Mouse (Mus musculus) liver, embryonic 13.5 days (tissue): ENCODE results near the gene 1700067K01Rik. TPM values are rescaled to one million over a fixed set of nuclear protein-coding genes. Genes with fewer than 3 reads are reported as not detected.

Source experiments
- ATAC-seq: fragments of 200-750 bp; cut with Nextera tagmentation; 2 replicates; pipeline ENCODE4 v1.8.0; 2017; ENCODE audit warnings: low read depth, mild to moderate bottlenecking, moderate number of reproducible peaks, moderate library complexity
- DNase-seq: peaks from one replicate; pipeline ENCODE4 v3.0.0; 2022
- H3K27ac ChIP-seq: fragments of 300-500 bp; sonication (generic); 2 replicates; pipeline ENCODE4 v1.5.1; 2015; ENCODE audit warnings: moderate library complexity, mild to moderate bottlenecking, inconsistent platforms
- H3K27me3 ChIP-seq: fragments of 300-500 bp; sonication (generic); 2 replicates; pipeline ENCODE4 v1.6.1; 2015; ENCODE audit warnings: mild to moderate bottlenecking, inconsistent platforms
- H3K36me3 ChIP-seq: fragments of 300-500 bp; sonication (generic); 2 replicates; pipeline ENCODE4 v1.6.1; 2015; ENCODE audit warnings: mild to moderate bottlenecking, inconsistent platforms
- H3K4me1 ChIP-seq: fragments of 300-500 bp; sonication (generic); replicated peaks from 2 replicates; pipeline ENCODE4 v1.6.1; 2015; ENCODE audit warnings: inconsistent platforms
- H3K4me2 ChIP-seq: fragments of 300-500 bp; sonication (generic); 2 replicates; pipeline ENCODE4 v1.6.1; 2015; ENCODE audit warnings: inconsistent platforms, mild to moderate bottlenecking, moderate library complexity
- H3K4me3 ChIP-seq: fragments of 300-500 bp; sonication (generic); replicated peaks from 2 replicates; pipeline ENCODE4 v1.5.1; 2015; ENCODE audit warnings: mild to moderate bottlenecking, inconsistent platforms
- H3K9ac ChIP-seq: fragments of 300-500 bp; sonication (generic); 2 replicates; pipeline ENCODE4 v1.6.1; 2015; ENCODE audit warnings: mild to moderate bottlenecking, inconsistent platforms
- H3K9me3 ChIP-seq: fragments of 300-500 bp; sonication (generic); replicated peaks from 2 replicates; pipeline ENCODE4 v1.6.1; 2016; ENCODE audit warnings: inconsistent platforms
- WGBS: fragments of 180-500 bp; shearing (Covaris S2); methylation state at CpG from one replicate; pipeline ENCODE4 v1.1.7; 2015; ENCODE audit not compliant: insufficient replicate concordance; 5-methylcytosine and 5-hydroxymethylcytosine counted together
- polyA plus RNA-seq: library from polyadenylated mRNA; unstranded; fragments of >200 nt; fragmentation: Nextera tagmentation; extraction: Ambion mirVana; gene quantifications from 2 replicates; pipeline ENCODE4 v1.2.1, GENCODE M21; 2015

1700067K01Rik gene
- polyA plus RNA-seq, 1 experiment from 2014 or later = 0.38 TPM

GRCm38 (mm10) chr8:84039050-84039449 lies 37.7 kb downstream of the 1700067K01Rik start:
- Histone ChIP-seq H3K9ac (no peak overlapping the region), H3K27ac (no peak overlapping the region), H3K4me3 (no peak overlapping the region), H3K9me3 (no peaks in the 10 kb centered on the region), H3K36me3 (no peaks in the 10 kb centered on the region), H3K4me2 (no peak overlapping the region), H3K27me3 (peaks cover 57% of the 10 kb centered on the region), H3K4me1 (peaks cover 8% of the 10 kb centered on the region; the same call in 1 of the 2 replicates)
- WGBS = 5% methylated on average over 5 of the region's 5 CpGs
- ATAC-seq (no peak), DNase-seq (peak; percentile 41)

DNA sequence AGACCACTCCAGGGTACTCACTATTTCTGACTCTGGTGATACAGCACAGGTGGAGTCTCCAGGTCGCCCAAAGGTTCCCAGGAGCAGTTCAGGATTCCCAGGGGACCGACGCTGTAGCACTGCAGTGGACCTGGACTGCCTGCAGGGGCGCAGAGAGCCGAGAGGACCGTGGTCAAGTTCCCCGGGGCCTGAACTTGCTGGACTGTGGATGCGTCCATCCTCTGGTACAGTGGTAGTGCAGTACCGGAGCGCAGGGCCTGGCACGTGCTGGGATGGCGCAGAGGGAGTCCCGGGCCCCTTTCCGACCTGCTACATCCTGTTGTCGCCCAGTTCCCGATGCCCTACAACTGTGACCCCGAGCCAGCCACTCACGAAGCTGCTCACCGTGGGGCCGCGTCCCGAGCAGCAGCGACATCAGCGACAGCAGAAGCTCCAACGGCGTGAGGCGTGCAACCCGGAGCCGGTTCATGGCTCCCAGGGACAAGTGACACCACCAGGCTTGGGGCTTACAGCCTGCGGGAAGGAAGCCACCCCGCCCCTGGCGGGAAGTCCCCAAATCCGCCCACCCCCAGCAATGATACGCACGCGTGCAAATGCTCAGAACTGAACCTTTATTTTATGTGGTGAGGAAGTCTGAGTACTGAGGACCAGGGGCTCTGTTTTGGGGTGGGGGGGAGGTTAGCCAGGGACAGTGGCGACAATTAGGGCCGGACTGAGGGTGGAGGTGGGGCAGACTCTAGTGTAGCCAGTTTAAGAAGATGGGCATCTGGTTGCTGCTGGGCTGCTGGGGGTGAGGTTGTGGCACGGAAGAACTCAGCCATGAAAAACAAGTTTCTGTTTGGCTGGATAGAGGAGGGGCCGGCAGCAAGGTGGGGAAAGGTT lies 41.0 kb downstream of the 1700067K01Rik start, which contains the start of gene Il27ra:
TSS of gene Il27ra (minus strand) at position 524 of the 882 bp plus-strand sequence.
- WGBS = 3% methylated on average over 40 of the region's 40 CpGs
- H3K27ac ChIP-seq = no peak within 1 kb of the TSS
- H3K4me1 ChIP-seq = peaks cover 12% of the 10 kb centered on the region; the same call in 1 of the 2 replicates
- peaks cover 71% of the 10 kb centered on the region for H3K27me3 ChIP-seq
- no peak for DNase-seq
- H3K9me3 ChIP-seq = no peaks in the 10 kb centered on the region
- peak; percentile 65; the same call in 1 of the 2 replicates for ATAC-seq
- H3K4me3 ChIP-seq = peak within 1 kb of the TSS; percentile 42
- peak within 1 kb of the TSS; percentile 57 for H3K4me2 ChIP-seq
- no peaks in the 10 kb centered on the region for H3K36me3 ChIP-seq
- H3K9ac ChIP-seq = peak within 1 kb of the TSS; percentile 35; the same call in 1 of the 2 replicates

GRCm38 (mm10) chr8:84042948-84043342 lies 41.6 kb downstream of the 1700067K01Rik start:
- ATAC-seq = no peak
- Histone ChIP-seq H3K9me3 (no peaks in the 10 kb centered on the region), H3K36me3 (no peaks in the 10 kb centered on the region), H3K4me3 (peak overlapping the region; percentile 42; the same call in 1 of the 2 replicates), H3K9ac (no peak overlapping the region), H3K4me1 (peaks cover 12% of the 10 kb centered on the region; the same call in 1 of the 2 replicates), H3K27ac (no peak overlapping the region), H3K4me2 (peak overlapping the region; percentile 57), H3K27me3 (peaks cover 76% of the 10 kb centered on the region)
- WGBS = 28% methylated on average over 12 of the region's 12 CpGs
- no peak for DNase-seq

GRCm38 (mm10) chr8:84044103-84044502 lies 42.8 kb downstream of the 1700067K01Rik start:
- H3K4me1 ChIP-seq = peaks cover 12% of the 10 kb centered on the region; the same call in 1 of the 2 replicates
- no peak overlapping the region for H3K4me3 ChIP-seq
- no peak overlapping the region for H3K4me2 ChIP-seq
- H3K27ac ChIP-seq = no peak overlapping the region
- ATAC-seq (no peak), DNase-seq (no peak)
- H3K9me3 ChIP-seq = no peaks in the 10 kb centered on the region
- H3K36me3 ChIP-seq = no peaks in the 10 kb centered on the region
- no peak overlapping the region for H3K9ac ChIP-seq
- 13% methylated on average over 7 of the region's 7 CpGs for WGBS
- peaks cover 83% of the 10 kb centered on the region for H3K27me3 ChIP-seq

DNA sequence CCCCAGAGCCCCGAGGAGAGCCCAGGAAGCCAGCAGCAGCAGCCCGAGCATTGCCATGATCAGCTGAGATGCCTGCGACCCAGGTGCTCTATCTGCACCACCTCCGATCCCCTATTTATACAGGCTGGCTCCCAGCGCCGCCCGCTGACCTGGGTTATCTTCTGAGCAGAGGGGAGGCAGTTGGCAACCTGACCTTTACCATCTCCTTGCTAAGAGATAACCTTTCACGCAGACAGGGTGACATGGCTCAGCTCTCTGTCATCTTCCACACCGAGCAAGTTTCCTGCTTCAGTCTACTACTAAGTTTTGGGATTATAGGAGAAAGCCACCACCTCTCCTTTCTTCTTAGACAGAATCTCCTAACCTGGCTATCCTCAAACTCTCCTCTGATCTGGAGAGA lies 43.6 kb downstream of the 1700067K01Rik start, which contains the start of gene Rln3:
TSS of gene Rln3 (minus strand) at position 101 of the 400 bp plus-strand sequence.
- no peak within 1 kb of the TSS for H3K9ac ChIP-seq
- no peak within 1 kb of the TSS for H3K27ac ChIP-seq
- peaks cover 12% of the 10 kb centered on the region; the same call in 1 of the 2 replicates for H3K4me1 ChIP-seq
- no peaks in the 10 kb centered on the region for H3K9me3 ChIP-seq
- no peak for ATAC-seq
- peaks cover 80% of the 10 kb centered on the region for H3K27me3 ChIP-seq
- no peak within 1 kb of the TSS for H3K4me2 ChIP-seq
- H3K4me3 ChIP-seq = 0 out of 2 replicates have a peak within 1 kb of the TSS, but pooled peaks have one; percentile 7
- 12% methylated on average over 9 of the region's 9 CpGs for WGBS
- DNase-seq = no peak
- H3K36me3 ChIP-seq = no peaks in the 10 kb centered on the region

- no peak overlapping the region for H3K9ac ChIP-seq
- H3K36me3 ChIP-seq = no peaks in the 10 kb centered on the region
- no peak overlapping the region for H3K27ac ChIP-seq
- DNase-seq (no peak), ATAC-seq (no peak)
- H3K4me2 ChIP-seq = no peak overlapping the region
- 49% methylated on average over 3 of the region's 3 CpGs for WGBS
- no peaks in the 10 kb centered on the region for H3K9me3 ChIP-seq
- H3K4me3 ChIP-seq = no peak overlapping the region
- peaks cover 73% of the 10 kb centered on the region for H3K27me3 ChIP-seq
- peaks cover 12% of the 10 kb centered on the region; the same call in 1 of the 2 replicates for H3K4me1 ChIP-seq
Observed at GRCm38 (mm10) chr8:84046505-84046904, 45.2 kb downstream of the 1700067K01Rik start.

DNA sequence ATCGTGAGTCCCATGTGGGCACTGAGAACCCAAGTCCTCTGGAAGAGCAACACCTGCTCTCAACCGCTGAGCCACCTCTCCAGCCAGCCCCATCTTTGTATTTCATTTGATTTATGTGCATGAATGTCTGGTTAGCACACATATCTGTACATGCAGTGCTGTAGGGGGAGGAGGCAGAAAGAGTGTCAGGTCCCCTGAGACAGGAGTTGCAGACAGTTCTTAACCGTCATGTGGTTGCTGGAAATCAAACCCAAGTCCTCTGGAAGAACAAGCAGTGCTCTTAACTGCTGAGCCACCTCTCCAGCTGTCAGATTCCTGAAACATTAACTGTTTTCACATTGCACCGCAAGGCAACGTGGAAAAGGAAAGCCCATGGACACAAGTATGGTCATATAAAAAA lies 46.9 kb downstream of the 1700067K01Rik start:
- Histone ChIP-seq H3K36me3 (no peaks in the 10 kb centered on the region), H3K9me3 (no peaks in the 10 kb centered on the region), H3K9ac (no peak overlapping the region), H3K27ac (no peak overlapping the region), H3K27me3 (peaks cover 56% of the 10 kb centered on the region), H3K4me1 (peaks cover 8% of the 10 kb centered on the region; the same call in 1 of the 2 replicates), H3K4me3 (no peak overlapping the region), H3K4me2 (no peak overlapping the region)
- no peak for DNase-seq
- no peak for ATAC-seq
- WGBS = 64% methylated on average over 5 of the region's 5 CpGs

GRCm38 (mm10) chr8:84052746-84053145 lies 51.4 kb downstream of the 1700067K01Rik start:
- H3K9ac ChIP-seq = no peak overlapping the region
- no peaks in the 10 kb centered on the region for H3K9me3 ChIP-seq
- no peak overlapping the region for H3K4me2 ChIP-seq
- WGBS = 55% methylated on average over 3 of the region's 3 CpGs
- H3K27me3 ChIP-seq = peaks cover 24% of the 10 kb centered on the region; the same call in 1 of the 2 replicates
- H3K4me3 ChIP-seq = no peak overlapping the region
- H3K4me1 ChIP-seq = peaks cover 4% of the 10 kb centered on the region; the same call in 1 of the 2 replicates
- ATAC-seq (peak; percentile 58; the same call in 1 of the 2 replicates), DNase-seq (no peak)
- H3K27ac ChIP-seq = no peak overlapping the region
- no peaks in the 10 kb centered on the region for H3K36me3 ChIP-seq

- ATAC-seq (no peak), DNase-seq (no peak)
- H3K27me3 ChIP-seq = peaks cover 20% of the 10 kb centered on the region; the same call in 1 of the 2 replicates
- no peak overlapping the region for H3K9ac ChIP-seq
- H3K4me2 ChIP-seq = no peak overlapping the region
- H3K4me3 ChIP-seq = no peak overlapping the region
- WGBS = 84% methylated on average over 5 of the region's 5 CpGs
- no peaks in the 10 kb centered on the region for H3K36me3 ChIP-seq
- H3K9me3 ChIP-seq = no peaks in the 10 kb centered on the region
- H3K4me1 ChIP-seq = peaks cover 4% of the 10 kb centered on the region; the same call in 1 of the 2 replicates
- H3K27ac ChIP-seq = no peak overlapping the region
Observed at GRCm38 (mm10) chr8:84053229-84053628, 51.9 kb downstream of the 1700067K01Rik start.
